Mouse (Mus musculus): ENCODE measurements around the gene Tfap4. TPM values are rescaled to one million over a fixed set of nuclear protein-coding genes. Genes with fewer than 3 reads are reported as not detected.

The Tfap4 gene
- polyA plus RNA-seq (2015; fragmentation: Nextera tagmentation; extraction: Ambion mirVana), result 16.5 and 19.7 TPM in 2 replicates

- peak; percentile 91 for DNase-seq (ENCODE audit: low spot score)
Observed at GRCm38 (mm10) chr16:4559715-4560144, at the start of gene Tfap4. Tfap4 (minus strand) TSS chr16:4559854.

GRCm38 (mm10) chr16:4608532-4609059 lies 48.9 kb upstream of the Tfap4 start:
- no peak for DNase-seq (ENCODE audit: low spot score)

DNA sequence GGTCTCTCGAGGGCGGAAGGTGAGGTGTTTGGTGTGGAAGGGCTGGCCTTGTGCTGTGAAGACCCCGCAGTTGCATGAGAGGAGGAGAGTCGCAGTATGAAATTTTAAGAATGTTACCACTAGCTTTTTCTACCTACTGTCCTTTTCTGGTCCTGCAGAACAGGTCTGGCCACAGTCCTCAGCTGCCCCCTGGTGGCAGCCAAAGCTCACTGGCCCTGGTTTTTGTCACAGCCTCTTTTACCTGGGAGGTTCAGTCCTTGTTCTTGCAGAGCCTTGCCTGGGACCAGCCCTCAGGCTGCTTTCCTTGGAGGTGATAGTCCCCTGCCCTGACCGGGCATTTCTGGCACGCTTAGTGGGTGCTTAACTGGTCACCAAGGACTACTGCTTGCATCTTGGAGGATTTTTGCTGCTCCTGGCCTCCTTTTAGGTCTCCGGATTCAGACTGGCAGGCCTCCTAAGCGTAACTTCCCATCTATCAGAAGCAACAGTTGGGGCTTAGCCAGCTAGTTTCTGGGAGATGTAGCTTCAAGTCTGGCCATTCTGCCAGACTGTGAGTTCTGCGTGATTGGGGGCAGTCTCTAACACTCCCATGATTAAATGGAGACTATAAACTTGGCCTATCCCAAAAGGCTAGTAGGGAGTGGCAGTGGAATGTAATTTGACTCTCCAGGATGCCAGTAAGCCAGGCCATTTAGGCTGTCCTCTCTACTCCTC lies 48.3 kb upstream of the Tfap4 start:
- DNase-seq (ENCODE audit: low spot score), result peak; percentile 88

GRCm38 (mm10) chr16:4606431-4607084 lies 46.9 kb upstream of the Tfap4 start:
- peak; percentile 32 for DNase-seq (ENCODE audit: low spot score)

DNA sequence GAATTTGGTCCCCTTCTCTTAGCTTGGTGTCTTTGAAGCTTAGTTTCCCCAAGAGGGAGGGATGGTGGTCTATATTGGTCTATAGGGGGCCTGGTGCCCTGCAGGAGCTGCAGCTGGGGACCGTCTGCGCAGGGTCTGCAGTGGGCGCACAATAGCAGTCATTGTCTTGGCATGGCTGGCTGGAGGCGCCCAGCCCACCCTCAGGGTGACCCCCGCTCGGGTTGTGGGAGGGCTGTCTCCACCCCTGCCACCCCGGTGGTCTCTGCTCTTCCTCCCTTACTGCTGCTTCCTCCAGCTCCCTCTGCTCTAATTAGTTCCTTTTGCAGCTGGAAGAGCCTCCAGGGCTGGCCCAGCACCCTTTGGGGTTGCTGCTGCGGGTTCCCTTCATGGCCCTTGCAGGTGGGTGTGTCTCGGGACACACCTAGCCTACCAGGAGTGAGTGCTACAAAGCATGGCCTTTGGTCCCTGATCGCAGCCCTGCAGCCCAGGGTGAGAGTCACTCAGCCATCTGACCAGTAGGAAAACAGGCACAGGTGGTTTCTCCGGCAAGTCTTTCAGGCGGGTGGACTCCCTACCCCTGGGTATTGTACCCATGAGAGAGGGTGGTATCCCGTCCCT lies 46.0 kb upstream of the Tfap4 start:
- DNase-seq (ENCODE audit: low spot score), result no peak

- DNase-seq (ENCODE audit: low spot score), result no peak
Observed at GRCm38 (mm10) chr16:4604293-4604837, 44.7 kb upstream of the Tfap4 start.

GRCm38 (mm10) chr16:4603453-4603837 lies 43.8 kb upstream of the Tfap4 start:
- DNase-seq (ENCODE audit: low spot score), result no peak

DNA sequence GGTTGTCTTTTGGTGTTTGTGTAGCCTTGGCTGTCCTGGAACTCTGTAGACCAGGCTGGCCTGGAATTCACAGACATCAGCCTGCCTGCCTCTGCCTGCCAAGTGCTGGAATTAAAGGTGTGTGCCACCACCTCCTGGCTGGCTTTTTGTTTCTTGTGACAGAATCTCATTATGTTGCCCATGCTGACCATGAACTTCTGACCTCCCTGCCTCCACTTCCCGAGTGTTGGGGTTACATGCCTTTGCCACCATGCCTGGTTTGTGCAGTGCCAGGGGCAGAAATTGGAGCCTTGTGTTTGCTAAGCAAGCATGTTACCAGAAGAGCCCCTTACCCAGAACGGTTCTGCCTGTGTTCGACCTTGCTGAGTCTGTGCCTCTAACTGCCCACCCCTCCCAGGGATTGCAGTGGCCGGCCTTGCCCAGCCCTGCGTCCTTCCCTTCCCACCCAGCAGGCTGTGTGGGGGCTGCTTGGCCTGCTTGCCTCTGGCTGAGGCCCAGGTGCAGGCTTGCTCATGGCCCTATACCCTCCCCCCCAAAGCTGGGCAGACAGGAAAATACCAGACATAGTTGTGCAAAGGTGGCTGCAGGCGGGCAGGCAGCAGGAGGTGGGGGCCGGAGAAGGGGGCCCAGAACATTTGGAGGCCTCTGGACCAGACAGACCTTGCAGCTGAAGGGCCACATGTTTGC lies 43.3 kb upstream of the Tfap4 start:
- DNase-seq (ENCODE audit: low spot score), result no peak

DNA sequence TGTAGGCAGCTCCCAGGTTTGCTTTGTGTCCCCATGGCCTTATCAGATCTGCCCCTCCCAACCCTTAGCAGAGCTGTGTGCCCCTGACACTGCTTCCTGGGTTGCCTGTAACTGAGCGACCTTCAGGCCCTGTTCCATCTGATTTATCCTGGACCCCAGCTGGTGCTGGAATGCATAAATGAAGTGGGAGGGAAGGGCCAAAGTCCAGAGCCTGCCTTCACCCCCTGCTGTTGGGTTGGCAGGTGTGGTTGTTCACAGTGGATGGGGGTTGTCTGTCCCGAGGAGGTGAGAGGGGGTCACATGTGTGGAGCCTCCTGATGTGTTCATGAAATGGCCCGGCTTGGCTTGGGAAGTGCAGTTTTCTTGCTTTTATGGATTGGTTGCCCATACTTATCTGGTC lies 42.5 kb upstream of the Tfap4 start:
- no peak for DNase-seq (ENCODE audit: low spot score)

DNA sequence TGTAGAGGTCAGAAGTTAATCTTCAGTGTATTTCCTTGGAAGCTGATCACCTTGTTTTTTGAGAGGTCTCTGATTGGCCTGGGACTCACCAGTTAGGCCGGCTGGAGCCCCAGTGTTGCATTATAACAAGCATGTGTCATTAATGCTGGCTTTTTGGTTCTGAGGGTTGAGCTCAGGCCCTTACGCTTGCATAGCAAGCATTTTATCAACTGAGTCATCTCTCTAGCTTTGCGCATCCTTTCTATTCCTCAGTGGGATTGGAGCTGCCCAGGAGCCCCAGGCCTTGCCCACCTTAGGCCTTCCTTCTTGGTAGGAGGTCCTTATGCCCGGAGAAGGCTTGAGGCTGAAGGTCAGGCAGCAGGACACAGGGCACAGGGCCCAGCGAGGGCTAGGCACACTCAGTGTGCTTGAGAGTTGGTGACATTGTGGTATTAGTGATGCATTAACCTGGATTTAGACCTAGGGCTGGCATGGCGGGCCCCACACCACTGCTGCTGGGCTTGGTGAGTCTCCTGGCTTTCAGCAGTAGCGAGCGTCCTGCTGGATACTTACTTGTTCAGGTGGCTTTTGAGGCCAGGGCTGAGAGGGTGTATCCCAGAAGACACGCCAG lies 41.2 kb upstream of the Tfap4 start:
- DNase-seq (ENCODE audit: low spot score), result no peak

- DNase-seq (ENCODE audit: low spot score), result no peak
Observed at GRCm38 (mm10) chr16:4599616-4600015, 40.0 kb upstream of the Tfap4 start.

DNA sequence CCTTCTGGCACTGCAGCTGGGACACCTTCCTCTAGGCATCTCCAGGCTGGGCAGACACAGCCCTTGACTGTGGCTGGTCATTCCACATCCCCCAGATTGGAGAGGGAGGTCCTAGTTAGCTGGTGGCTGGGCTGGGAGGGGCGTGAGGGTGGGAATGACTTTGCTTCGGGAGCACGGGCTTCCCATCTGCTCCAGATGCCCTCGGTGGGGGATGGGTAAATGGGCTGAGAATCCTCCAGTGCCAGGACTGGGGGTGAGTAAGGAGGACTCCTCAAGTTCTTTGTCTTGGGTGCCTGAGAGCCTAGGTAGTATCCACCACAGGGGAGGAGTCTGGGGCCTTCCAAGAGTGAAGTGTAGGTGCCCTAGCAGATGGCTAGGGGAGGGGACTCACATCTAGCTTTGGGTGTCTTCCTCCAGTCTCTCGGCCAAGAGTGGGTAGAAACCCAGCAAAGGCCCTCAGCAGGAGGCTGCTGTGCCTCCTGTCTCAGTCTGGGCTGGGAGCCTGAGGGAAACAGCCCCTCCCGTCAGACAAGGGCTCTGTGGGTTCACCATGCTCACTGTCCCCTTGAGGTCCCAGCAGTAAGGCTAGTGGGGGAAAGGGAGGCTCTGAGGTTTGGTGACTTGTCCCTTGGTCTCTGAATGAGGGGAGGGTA lies 39.4 kb upstream of the Tfap4 start:
- DNase-seq (ENCODE audit: low spot score), result no peak

DNA sequence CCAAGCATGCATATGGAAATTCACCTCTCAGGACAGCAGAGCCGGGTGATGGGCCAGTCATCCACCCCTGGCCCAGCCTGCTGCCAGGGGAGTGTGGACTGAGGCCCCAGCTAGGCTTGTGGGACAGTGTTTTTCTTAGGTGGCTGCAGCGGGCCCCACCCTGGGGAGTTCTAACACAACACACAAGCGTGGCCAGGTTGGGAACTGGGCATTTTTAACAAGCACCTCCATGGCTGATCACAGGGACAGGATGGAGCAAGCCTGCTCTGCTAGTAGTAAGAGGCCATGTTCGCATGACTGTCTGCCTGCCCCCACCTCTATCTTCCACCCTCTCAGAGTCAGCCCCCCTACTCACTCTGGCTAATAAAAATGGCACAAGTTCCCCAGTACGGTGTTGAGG lies 38.4 kb upstream of the Tfap4 start:
- DNase-seq (ENCODE audit: low spot score), result no peak

GRCm38 (mm10) chr16:4597296-4597695 lies 37.6 kb upstream of the Tfap4 start:
- DNase-seq (ENCODE audit: low spot score), result no peak

GRCm38 (mm10) chr16:4596836-4597235 lies 37.2 kb upstream of the Tfap4 start:
- no peak for DNase-seq (ENCODE audit: low spot score)

DNA sequence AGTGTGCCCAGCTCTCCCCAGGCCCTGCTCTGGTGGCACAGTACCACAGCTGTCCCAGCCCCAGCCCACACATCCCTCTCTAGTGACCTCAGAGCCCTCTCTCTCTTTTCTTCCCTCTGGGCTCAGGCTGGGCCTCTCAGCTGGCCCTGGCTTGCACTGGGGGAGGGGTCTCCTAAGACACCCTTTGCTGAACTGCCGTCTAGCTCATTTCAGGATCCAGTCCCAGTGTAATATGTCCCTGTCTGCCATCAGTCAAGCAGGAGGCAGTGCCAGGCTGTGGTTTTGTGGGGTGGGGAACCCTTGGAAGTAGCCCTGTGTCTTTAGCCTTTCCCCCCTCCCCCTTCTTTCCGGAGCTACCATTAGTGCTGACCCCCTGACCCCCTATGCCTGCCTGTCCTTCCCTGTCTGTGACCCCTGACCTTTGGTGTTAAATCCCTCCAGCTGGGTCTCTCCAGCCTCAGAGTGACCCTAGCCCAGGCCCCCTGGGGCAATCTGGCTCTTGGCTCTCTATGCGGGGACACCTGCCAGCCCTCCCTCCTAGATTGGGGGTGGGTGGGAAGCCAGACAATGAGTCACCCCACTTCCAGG lies 36.6 kb upstream of the Tfap4 start:
- DNase-seq (ENCODE audit: low spot score), result no peak

- no peak for DNase-seq (ENCODE audit: low spot score)
Observed at GRCm38 (mm10) chr16:4595527-4595963, 35.9 kb upstream of the Tfap4 start.

- DNase-seq (ENCODE audit: low spot score), result peak; percentile 45
Observed at GRCm38 (mm10) chr16:4594814-4595526, 35.3 kb upstream of the Tfap4 start.

Data from thymus, postnatal 0 days (tissue).